ENCODE assay signal across 8 mouse cellular contexts in the genomic region with DNA sequence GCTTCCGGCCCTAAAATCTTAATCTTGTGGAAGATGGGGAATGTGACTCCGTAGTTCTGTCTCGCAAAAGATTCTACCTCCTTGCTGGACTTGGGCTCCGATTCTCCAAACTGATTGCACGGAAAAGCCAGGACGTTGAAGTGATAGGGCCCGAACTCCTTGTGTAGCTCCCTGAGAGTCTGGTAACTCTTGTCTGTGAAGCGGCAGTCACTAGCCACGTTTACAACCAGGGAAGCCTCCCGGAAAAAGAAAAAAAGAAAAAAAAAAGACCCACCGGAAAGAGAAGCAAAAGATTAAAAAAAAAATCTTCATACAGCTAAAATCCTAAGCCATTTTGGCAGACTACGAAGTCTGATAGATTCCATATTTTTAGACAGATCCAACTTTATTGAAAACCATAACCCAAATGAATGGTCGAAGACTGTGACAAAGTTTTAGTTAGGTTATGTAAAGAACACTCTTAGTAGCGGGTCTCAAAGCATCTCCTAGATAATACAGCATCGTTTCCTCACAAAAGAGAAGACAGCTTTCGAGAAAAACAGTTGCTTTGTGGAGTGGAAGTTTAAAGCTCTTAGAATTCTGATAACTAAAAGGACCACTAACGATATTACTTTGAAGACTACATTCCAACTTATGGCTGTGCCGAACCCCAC. TPM values are rescaled to one million over a fixed set of nuclear protein-coding genes. Genes with fewer than 3 reads are reported as not detected.
DNase-seq lines count a peak whose midpoint lies in the region; ATAC-seq and TF ChIP-seq lines count a peak whose summit lies in the region.

No protein-coding gene starts in this region.

- H3K9ac ChIP-seq in lung, embryonic 16.5 days (ENCODE audit: low read length): peak overlapping the region; percentile 71
- peak overlapping the region; percentile 60 for H3K9ac ChIP-seq in limb, embryonic 11.5 days (ENCODE audit: low read length)

- no peak for ATAC-seq in lung, embryonic 16.5 days (ENCODE audit: low read depth)
- no peak for ATAC-seq in limb, embryonic 11.5 days (ENCODE audit: insufficient number of reproducible peaks, low FRiP score, low TSS enrichment, low read depth)
- no peak for ATAC-seq in inflammation-experienced regulatory T-cells, adult 6 months

- DNase-seq in lung, postnatal 36 days: no peak
- no peak for DNase-seq in forebrain, embryonic 10.5 days (ENCODE audit: extremely low spot score, low spot score)
- DNase-seq in limb, embryonic 11.5 days (ENCODE audit: low spot score): peak; percentile 41
- no peak for DNase-seq in gastrocnemius, postnatal 14 days
- DNase-seq in spleen, postnatal 36 days (ENCODE audit: low spot score in 2 of 2): no peak

- no peaks in the 10 kb centered on the region for H3K9me3 ChIP-seq in lung, embryonic 16.5 days (ENCODE audit: control insufficient read depth, low read length)
- H3K9me3 ChIP-seq in forebrain, embryonic 10.5 days: no peaks in the 10 kb centered on the region
- no peaks in the 10 kb centered on the region for H3K9me3 ChIP-seq in limb, embryonic 11.5 days (ENCODE audit: control insufficient read depth, low read length)

- peak overlapping the region; percentile 59 for H3K4me3 ChIP-seq in lung, embryonic 16.5 days (ENCODE audit: low read length)
- H3K4me3 ChIP-seq in forebrain, embryonic 10.5 days: peak overlapping the region; percentile 65
- peak overlapping the region; percentile 52 for H3K4me3 ChIP-seq in limb, embryonic 11.5 days (ENCODE audit: low read depth, low read length)
- peak overlapping the region; percentile 46; the same call in 1 of the 2 replicates for H3K4me3 ChIP-seq in small intestine, adult 2 months (ENCODE audit: low read depth, low read length)

- H3K36me3 ChIP-seq in lung, embryonic 16.5 days (ENCODE audit: control insufficient read depth, insufficient read depth, low read length): peaks cover 9% of the 10 kb centered on the region
- peaks cover 34% of the 10 kb centered on the region for H3K36me3 ChIP-seq in forebrain, embryonic 10.5 days (replicated peaks)
- H3K36me3 ChIP-seq in limb, embryonic 11.5 days (ENCODE audit: control insufficient read depth, insufficient read depth, low read length): peaks cover 5% of the 10 kb centered on the region; the same call in 1 of the 2 replicates
- H3K36me3 ChIP-seq in small intestine, adult 2 months (ENCODE audit: control insufficient read depth, insufficient read depth, low read length): no peaks in the 10 kb centered on the region

- no peak for TF ChIP-seq CTCF in small intestine, adult 2 months (IDR thresholded peaks at IDR 0.05; ENCODE audit: extremely low read depth, insufficient read length, insufficient replicate concordance, low read depth, low read length)

- 3% methylated on average over 18 of the region's 18 CpGs for WGBS in lung, embryonic 16.5 days
- WGBS in forebrain, embryonic 10.5 days: 38% methylated on average over 18 of the region's 18 CpGs
- WGBS in limb, embryonic 11.5 days: 27% methylated on average over 18 of the region's 18 CpGs
- WGBS in small intestine, adult 2 months: 28% methylated on average over 18 of the region's 18 CpGs

- TF ChIP-seq POLR2A in small intestine, adult 2 months (IDR thresholded peaks at IDR 0.05; ENCODE audit: low read depth, low read length): no peak

- H3K27ac ChIP-seq in lung, embryonic 16.5 days (ENCODE audit: low read length): peak overlapping the region; percentile 83
- peak overlapping the region; percentile 88 for H3K27ac ChIP-seq in forebrain, embryonic 10.5 days
- no peak overlapping the region for H3K27ac ChIP-seq in limb, embryonic 11.5 days (replicated peaks; ENCODE audit: low read depth, low read length)
- 0 out of 2 replicates have a peak overlapping the region, but pooled peaks have one; percentile 49 for H3K27ac ChIP-seq in small intestine, adult 2 months (ENCODE audit: insufficient read depth, low read depth, low read length)

- H3K27me3 ChIP-seq in lung, embryonic 16.5 days (ENCODE audit: control insufficient read depth, insufficient read depth, low read depth, low read length): no peaks in the 10 kb centered on the region
- H3K27me3 ChIP-seq in forebrain, embryonic 10.5 days (ENCODE audit: poor library complexity, severe bottlenecking): no peaks in the 10 kb centered on the region
- no peaks in the 10 kb centered on the region for H3K27me3 ChIP-seq in limb, embryonic 11.5 days (ENCODE audit: control insufficient read depth, insufficient read depth, low read length)
- peaks cover 8% of the 10 kb centered on the region for H3K27me3 ChIP-seq in small intestine, adult 2 months (ENCODE audit: control insufficient read depth, insufficient read depth, low read length)

- H3K4me1 ChIP-seq in lung, embryonic 16.5 days (replicated peaks; ENCODE audit: control insufficient read depth, insufficient read depth, low read length): peaks cover 9% of the 10 kb centered on the region; the same call in 1 of the 2 replicates
- peaks cover 13% of the 10 kb centered on the region for H3K4me1 ChIP-seq in forebrain, embryonic 10.5 days
- H3K4me1 ChIP-seq in limb, embryonic 11.5 days (ENCODE audit: control insufficient read depth, insufficient read depth, low read length): no peaks in the 10 kb centered on the region
- no peaks in the 10 kb centered on the region for H3K4me1 ChIP-seq in small intestine, adult 2 months (ENCODE audit: control insufficient read depth, insufficient read depth, insufficient read length, low read length)

- H3K4me2 ChIP-seq in lung, embryonic 16.5 days (ENCODE audit: low read depth, low read length): peak overlapping the region; percentile 78
- H3K4me2 ChIP-seq in limb, embryonic 11.5 days (ENCODE audit: low read depth, severe bottlenecking): peak overlapping the region; percentile 49

- intact Hi-C loops in gastrocnemius, postnatal 14 days (cut with DNase I; ENCODE audit: low total_unique reads): loop anchor here (5.0 kb wide), 1 partner anchor 217 kb away; no protein-coding TSS in a partner anchor

RNA-seq across cellular contexts. Expression of a gene that starts 0.6 kb away (rescaled TPM):
- polyA plus RNA-seq in lung, embryonic 16.5 days (2015; fragmentation: Nextera tagmentation; extraction: Ambion mirVana): 169 and 172 TPM in 2 replicates
- polyA plus RNA-seq in forebrain, embryonic 10.5 days (2016; fragmentation: Nextera tagmentation; extraction: Ambion mirVana): 78.8 and 85.3 TPM in 2 replicates
- 111 and 115 TPM in 2 replicates for polyA plus RNA-seq in limb, embryonic 11.5 days (2014; fragmentation: Nextera tagmentation; extraction: Ambion mirVana)
- polyA plus RNA-seq in small intestine, adult 2 months (2012; rRNA removed): 0.28 and 0.30 TPM in 2 replicates
- total RNA-seq in gastrocnemius, postnatal 14 days (2021): 10 to 100 TPM; 20.8 to 27.5 TPM
- not detected for polyA plus RNA-seq in inflammation-experienced regulatory T-cells, adult 6 months (2017; shearing (Covaris generic))

RNA-seq across cellular contexts. Expression of a gene that starts 10.7 kb away (rescaled TPM):
- 4.6 and 5.4 TPM in 2 replicates for polyA plus RNA-seq in lung, embryonic 16.5 days (2015; fragmentation: Nextera tagmentation; extraction: Ambion mirVana)
- 0.31 TPM in 1 of 2 replicates, not detected in the other for polyA plus RNA-seq in forebrain, embryonic 10.5 days (2016; fragmentation: Nextera tagmentation; extraction: Ambion mirVana)
- polyA plus RNA-seq in limb, embryonic 11.5 days (2014; fragmentation: Nextera tagmentation; extraction: Ambion mirVana): not detected in 2 replicates
- polyA plus RNA-seq in small intestine, adult 2 months (2012; rRNA removed): not detected in 2 replicates
- not detected for total RNA-seq in gastrocnemius, postnatal 14 days (2021)
- polyA plus RNA-seq in inflammation-experienced regulatory T-cells, adult 6 months (2017; shearing (Covaris generic)): not detected

RNA-seq across cellular contexts. Expression of a gene that starts 51.9 kb away (rescaled TPM):
- polyA plus RNA-seq in lung, embryonic 16.5 days (2015; fragmentation: Nextera tagmentation; extraction: Ambion mirVana): 9.3 and 9.9 TPM in 2 replicates
- polyA plus RNA-seq in forebrain, embryonic 10.5 days (2016; fragmentation: Nextera tagmentation; extraction: Ambion mirVana): 1.3 and 2.0 TPM in 2 replicates
- polyA plus RNA-seq in limb, embryonic 11.5 days (2014; fragmentation: Nextera tagmentation; extraction: Ambion mirVana): not detected in 2 replicates
- not detected in 2 replicates for polyA plus RNA-seq in small intestine, adult 2 months (2012; rRNA removed)
- total RNA-seq in gastrocnemius, postnatal 14 days (2021): not detected
- not detected for polyA plus RNA-seq in inflammation-experienced regulatory T-cells, adult 6 months (2017; shearing (Covaris generic))

RNA-seq across cellular contexts. Expression of a gene that starts 55.2 kb away (rescaled TPM):
- polyA plus RNA-seq in lung, embryonic 16.5 days (2015; fragmentation: Nextera tagmentation; extraction: Ambion mirVana): 5.6 and 17.4 TPM in 2 replicates
- polyA plus RNA-seq in forebrain, embryonic 10.5 days (2016; fragmentation: Nextera tagmentation; extraction: Ambion mirVana): not detected in 2 replicates
- not detected in 2 replicates for polyA plus RNA-seq in limb, embryonic 11.5 days (2014; fragmentation: Nextera tagmentation; extraction: Ambion mirVana)
- 4.4 and 5.2 TPM in 2 replicates for polyA plus RNA-seq in small intestine, adult 2 months (2012; rRNA removed)
- total RNA-seq in gastrocnemius, postnatal 14 days (2021): not detected
- polyA plus RNA-seq in inflammation-experienced regulatory T-cells, adult 6 months (2017; shearing (Covaris generic)): 10 to 100 TPM in 1 of 3 experiments, under 1 TPM in 1, not detected in 1; 0.98 to 40.3 TPM

RNA-seq across cellular contexts. Expression of a gene that starts 58.0 kb away (rescaled TPM):
- 15.3 and 16.7 TPM in 2 replicates for polyA plus RNA-seq in lung, embryonic 16.5 days (2015; fragmentation: Nextera tagmentation; extraction: Ambion mirVana)
- 1.9 and 3.0 TPM in 2 replicates for polyA plus RNA-seq in forebrain, embryonic 10.5 days (2016; fragmentation: Nextera tagmentation; extraction: Ambion mirVana)
- polyA plus RNA-seq in limb, embryonic 11.5 days (2014; fragmentation: Nextera tagmentation; extraction: Ambion mirVana): 0.15 TPM in 1 of 2 replicates, not detected in the other
- 0.10 and 0.32 TPM in 2 replicates for polyA plus RNA-seq in small intestine, adult 2 months (2012; rRNA removed)
- total RNA-seq in gastrocnemius, postnatal 14 days (2021): under 1 TPM in 1 of 2 experiments, not detected in 1; 0.18 TPM
- polyA plus RNA-seq in inflammation-experienced regulatory T-cells, adult 6 months (2017; shearing (Covaris generic)): not detected

Comparison
In these comparisons a context has a peak if more than half of its experiments do, and no peak if none do; other contexts are left out.
1. RNA of a gene that starts 0.6 kb away (polyA plus RNA-seq): 169 to 172 TPM in lung, embryonic 16.5 days, 111 to 115 TPM in limb, embryonic 11.5 days and 78.8 to 85.3 TPM in forebrain, embryonic 10.5 days; 0.28 to 0.30 TPM in small intestine, adult 2 months and not detected in inflammation-experienced regulatory T-cells, adult 6 months; every median in the first group is over 10 times any median in the second.
2. Peak in every context shown above with its lines, with median percentiles within 50 percentile points of each other: H3K4me3 ChIP-seq.